11 mouse cellular contexts compared by ENCODE assay signal in the genomic region with DNA sequence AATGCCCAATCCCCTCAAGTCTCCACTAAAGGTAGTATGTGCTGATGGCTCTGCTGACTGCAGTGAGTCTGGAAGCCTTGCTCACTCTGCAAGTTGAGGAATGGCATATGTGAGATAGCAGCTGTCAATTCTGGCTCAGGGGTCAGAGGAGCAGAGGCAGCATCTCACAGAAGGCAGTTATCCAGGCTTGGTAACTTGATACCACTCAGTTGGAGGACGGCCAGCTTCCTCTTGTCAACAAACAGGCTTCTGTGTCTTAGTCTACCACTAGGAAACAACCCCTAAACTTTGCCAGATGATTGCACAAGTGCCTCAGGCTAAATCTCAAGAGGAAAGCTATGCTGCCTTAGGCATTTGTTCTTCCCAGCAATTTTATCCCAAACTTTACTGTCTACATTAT. TPM values are rescaled to one million over a fixed set of nuclear protein-coding genes. Genes with fewer than 3 reads are reported as not detected.
A peak's percentile ranks its signal among the peaks of the same experiment; 100 is the strongest.
DNase-seq lines count a peak whose midpoint lies in the region; ATAC-seq and TF ChIP-seq lines count a peak whose summit lies in the region.
"Had no signal": no experiment of that assay in that cellular context is flagged by ENCODE, and none has a peak within 500 bp of the region (broad histone marks: within the 10 kb centered on the region; RNA-seq: fewer than 3 reads in every experiment).

No protein-coding gene starts in this region.

- no peak overlapping the region for H3K4me3 ChIP-seq in hindbrain, postnatal 0 days (ENCODE audit: low read length)
- H3K4me3 ChIP-seq in hindbrain, embryonic 11.5 days (ENCODE audit: low read depth, low read length), result no peak overlapping the region
- no peak overlapping the region for H3K4me3 ChIP-seq in gastrocnemius, adult 2 months
- H3K4me3 ChIP-seq in liver, postnatal 0 days (ENCODE audit: low read depth, low read length), result no peak overlapping the region
- no peak overlapping the region for H3K4me3 ChIP-seq in stomach, postnatal 0 days (ENCODE audit: low read depth, low read length)
- H3K4me3 ChIP-seq: limb, embryonic 15.5 days; neural tube, embryonic 12.5 days had no signal

- intact Hi-C loops in gastrocnemius, adult 2 months (cut with DNase I), result no loop called here

- H3K9me3 ChIP-seq in hindbrain, postnatal 0 days (ENCODE audit: low read length), result no peaks in the 10 kb centered on the region
- H3K9me3 ChIP-seq in hindbrain, embryonic 11.5 days (ENCODE audit: control insufficient read depth, low read length), result no peaks in the 10 kb centered on the region
- no peaks in the 10 kb centered on the region for H3K9me3 ChIP-seq in liver, postnatal 0 days (ENCODE audit: low read length)
- H3K9me3 ChIP-seq in stomach, postnatal 0 days (ENCODE audit: control insufficient read depth, low read length), result no peaks in the 10 kb centered on the region
- H3K9me3 ChIP-seq: limb, embryonic 15.5 days; neural tube, embryonic 12.5 days had no signal

- no peak for TF ChIP-seq CTCF in hindbrain, postnatal 0 days (IDR thresholded peaks at IDR 0.05; ENCODE audit: low read depth)
- TF ChIP-seq CTCF in gastrocnemius, adult 2 months (IDR thresholded peaks at IDR 0.05), result no peak
- TF ChIP-seq CTCF in liver, postnatal 0 days (IDR thresholded peaks at IDR 0.05; ENCODE audit: low read depth), result no peak
- no peak for TF ChIP-seq CTCF in stomach, postnatal 0 days (IDR thresholded peaks at IDR 0.05; ENCODE audit: low read depth)

- no peak overlapping the region for H3K9ac ChIP-seq in hindbrain, postnatal 0 days (replicated peaks; ENCODE audit: low read length)
- no peak overlapping the region for H3K9ac ChIP-seq in hindbrain, embryonic 11.5 days (ENCODE audit: low read depth, low read length)
- H3K9ac ChIP-seq in liver, postnatal 0 days (replicated peaks), result no peak overlapping the region
- no peak overlapping the region for H3K9ac ChIP-seq in stomach, postnatal 0 days (ENCODE audit: low read length)
- H3K9ac ChIP-seq: limb, embryonic 15.5 days; neural tube, embryonic 12.5 days had no signal

- TF ChIP-seq EP300 in liver, postnatal 0 days (IDR thresholded peaks at IDR 0.05; ENCODE audit: low read depth), result no peak
- TF ChIP-seq EP300 in stomach, postnatal 0 days (optimal IDR thresholded peaks at IDR 0.05), result no peak

- no peaks in the 10 kb centered on the region for H3K4me1 ChIP-seq in hindbrain, postnatal 0 days (ENCODE audit: insufficient read depth, low read length)
- H3K4me1 ChIP-seq in hindbrain, embryonic 11.5 days (replicated peaks; ENCODE audit: control insufficient read depth, insufficient read depth, low read length), result no peaks in the 10 kb centered on the region
- no peaks in the 10 kb centered on the region for H3K4me1 ChIP-seq in liver, postnatal 0 days (ENCODE audit: insufficient read depth)
- H3K4me1 ChIP-seq in stomach, postnatal 0 days (replicated peaks; ENCODE audit: control insufficient read depth, insufficient read depth), result no peaks in the 10 kb centered on the region
- H3K4me1 ChIP-seq: limb, embryonic 15.5 days; neural tube, embryonic 12.5 days had no signal

- no peak overlapping the region for H3K4me2 ChIP-seq in hindbrain, postnatal 0 days (ENCODE audit: low read depth, low read length)
- no peak overlapping the region for H3K4me2 ChIP-seq in hindbrain, embryonic 11.5 days (replicated peaks; ENCODE audit: low read depth, low read length)
- no peak overlapping the region for H3K4me2 ChIP-seq in liver, postnatal 0 days (ENCODE audit: low read depth, low read length)
- no peak overlapping the region for H3K4me2 ChIP-seq in stomach, postnatal 0 days (replicated peaks; ENCODE audit: low read depth)
- H3K4me2 ChIP-seq: limb, embryonic 15.5 days; neural tube, embryonic 12.5 days had no signal

- H3K36me3 ChIP-seq in hindbrain, postnatal 0 days (ENCODE audit: insufficient read depth, low read length), result no peaks in the 10 kb centered on the region
- no peaks in the 10 kb centered on the region for H3K36me3 ChIP-seq in hindbrain, embryonic 11.5 days (ENCODE audit: control insufficient read depth, insufficient read depth, low read length)
- no peaks in the 10 kb centered on the region for H3K36me3 ChIP-seq in liver, postnatal 0 days (replicated peaks; ENCODE audit: insufficient read depth, low read length)
- no peaks in the 10 kb centered on the region for H3K36me3 ChIP-seq in stomach, postnatal 0 days (ENCODE audit: control insufficient read depth, insufficient read depth, low read length)
- H3K36me3 ChIP-seq: limb, embryonic 15.5 days; neural tube, embryonic 12.5 days had no signal

- no peak overlapping the region for H3K27ac ChIP-seq in hindbrain, postnatal 0 days
- no peak overlapping the region for H3K27ac ChIP-seq in hindbrain, embryonic 11.5 days (ENCODE audit: low read depth, low read length)
- no peak overlapping the region for H3K27ac ChIP-seq in gastrocnemius, adult 2 months
- H3K27ac ChIP-seq in liver, postnatal 0 days (ENCODE audit: low read depth), result no peak overlapping the region
- H3K27ac ChIP-seq in stomach, postnatal 0 days (replicated peaks), result no peak overlapping the region
- H3K27ac ChIP-seq: limb, embryonic 15.5 days; neural tube, embryonic 12.5 days had no signal

- ATAC-seq in hindbrain, postnatal 0 days, result no peak
- ATAC-seq in hindbrain, embryonic 11.5 days (ENCODE audit: low FRiP score), result no peak
- no peak for ATAC-seq in liver, postnatal 0 days
- ATAC-seq in stomach, postnatal 0 days (ENCODE audit: low FRiP score, low TSS enrichment), result no peak

- DNase-seq in hindbrain, postnatal 0 days (ENCODE audit: low spot score), result peak; percentile 27
- no peak for DNase-seq in hindbrain, embryonic 11.5 days (ENCODE audit: low spot score)
- DNase-seq in Muller cell, postnatal 12 days (ENCODE audit: inconsistent ontology term), result peak; percentile 80
- DNase-seq in gastrocnemius, adult 2 months, result peak; percentile 49
- peak; percentile 12 for DNase-seq in liver, postnatal 0 days
- no peak for DNase-seq in spleen, postnatal 14 days (ENCODE audit: low spot score in 2 of 2)
- no peak for DNase-seq in stomach, postnatal 0 days (ENCODE audit: low spot score)
- DNase-seq in thymus, postnatal 10 days (ENCODE audit: low spot score in 2 of 2), result no peak

- 35% methylated on average over 1 of the region's 1 CpGs for WGBS in hindbrain, postnatal 0 days
- WGBS in hindbrain, embryonic 11.5 days, result 43% methylated on average over 1 of the region's 1 CpGs
- 35% methylated on average over 1 of the region's 1 CpGs for WGBS in liver, postnatal 0 days (ENCODE audit: insufficient replicate concordance)
- 13% methylated on average over 1 of the region's 1 CpGs for WGBS in stomach, postnatal 0 days

- no peaks in the 10 kb centered on the region for H3K27me3 ChIP-seq in hindbrain, postnatal 0 days (ENCODE audit: insufficient read depth, low read length)
- H3K27me3 ChIP-seq in hindbrain, embryonic 11.5 days (ENCODE audit: control insufficient read depth, insufficient read depth, low read length), result no peaks in the 10 kb centered on the region
- H3K27me3 ChIP-seq in liver, postnatal 0 days (ENCODE audit: insufficient read depth, low read length), result no peaks in the 10 kb centered on the region
- no peaks in the 10 kb centered on the region for H3K27me3 ChIP-seq in stomach, postnatal 0 days (ENCODE audit: control insufficient read depth, insufficient read depth, low read length)
- H3K27me3 ChIP-seq: limb, embryonic 15.5 days; neural tube, embryonic 12.5 days had no signal

RNA-seq across cellular contexts. Expression of gene Gabre, which starts 55.7 kb away (rescaled TPM):
- 0.18 and 2.1 TPM in 2 replicates for total RNA-seq in hindbrain, postnatal 0 days (2014; rRNA removed)
- 0.93 and 1.4 TPM in 2 replicates for polyA plus RNA-seq in hindbrain, postnatal 0 days (2015; fragmentation: Nextera tagmentation; extraction: Ambion mirVana)
- 0.68 and 0.86 TPM in 2 replicates for polyA plus RNA-seq in hindbrain, embryonic 11.5 days (2014; fragmentation: Nextera tagmentation; extraction: Ambion mirVana)
- total RNA-seq in gastrocnemius, adult 2 months (2021), result under 1 TPM; 0.23 to 0.56 TPM
- polyA plus RNA-seq in liver, postnatal 0 days (2015; fragmentation: Nextera tagmentation; extraction: Ambion mirVana), result 0.06 and 0.07 TPM in 2 replicates
- 1.1 and 1.3 TPM in 2 replicates for polyA plus RNA-seq in stomach, postnatal 0 days (2015; fragmentation: Nextera tagmentation; extraction: Ambion mirVana)

RNA-seq across cellular contexts. Expression of gene Magea10, which starts 56.3 kb away (rescaled TPM):
- not detected in 2 replicates for total RNA-seq in hindbrain, postnatal 0 days (2014; rRNA removed)
- not detected in 2 replicates for polyA plus RNA-seq in hindbrain, postnatal 0 days (2015; fragmentation: Nextera tagmentation; extraction: Ambion mirVana)
- polyA plus RNA-seq in hindbrain, embryonic 11.5 days (2014; fragmentation: Nextera tagmentation; extraction: Ambion mirVana), result not detected in 2 replicates
- total RNA-seq in gastrocnemius, adult 2 months (2021), result not detected
- not detected in 2 replicates for polyA plus RNA-seq in liver, postnatal 0 days (2015; fragmentation: Nextera tagmentation; extraction: Ambion mirVana)
- not detected in 2 replicates for polyA plus RNA-seq in stomach, postnatal 0 days (2015; fragmentation: Nextera tagmentation; extraction: Ambion mirVana)
- polyA plus RNA-seq: intestine, embryonic 14.5 days; limb, embryonic 15.5 days; neural tube, embryonic 12.5 days had no signal

Comparison
In these comparisons a context has a peak if more than half of its experiments do, and no peak if none do; other contexts are left out.
1. DNase-seq: peak in hindbrain, postnatal 0 days (single experiment), Muller cell, postnatal 12 days (single experiment), gastrocnemius, adult 2 months (single experiment) and liver, postnatal 0 days (single experiment); none in hindbrain, embryonic 11.5 days (single experiment), spleen, postnatal 14 days (0 of 2), stomach, postnatal 0 days (single experiment) and thymus, postnatal 10 days (0 of 2).